Mouse (Mus musculus) hindbrain, embryonic 14.5 days (tissue): ENCODE measurements at regions not wholly inside any gene's neighbourhood (a gene's known extent, or its start where the extent isn't known, plus 50 kb on each side); places are given as distances from the start of the nearest gene placed in this dataset.

Experiments used
- ATAC-seq: fragments of 200-750 bp; cut with Nextera tagmentation; 2 replicates; pipeline ENCODE4 v1.8.0; 2017; ENCODE audit warnings: moderate number of reproducible peaks, mild to moderate bottlenecking, moderate TSS enrichment, moderate library complexity; ENCODE audit not compliant: low FRiP score
- DNase-seq: peaks from one replicate; pipeline ENCODE4 v3.0.0-alpha.2; 2015; ENCODE audit warnings: low spot score
- H3K27ac ChIP-seq: fragments of 300-500 bp; sonication (generic); 2 replicates; pipeline ENCODE4 v1.5.1; 2014; ENCODE audit warnings: mild to moderate bottlenecking, moderate library complexity
- H3K27me3 ChIP-seq: fragments of 300-500 bp; sonication (generic); 2 replicates; pipeline ENCODE4 v1.6.1; 2014; ENCODE audit warnings: mild to moderate bottlenecking, low read length, mixed read lengths; ENCODE audit not compliant: control insufficient read depth, insufficient read depth
- H3K36me3 ChIP-seq: fragments of 300-500 bp; sonication (generic); replicated peaks from 2 replicates; pipeline ENCODE4 v1.6.1; 2014; ENCODE audit not compliant: control insufficient read depth, insufficient read depth
- H3K4me1 ChIP-seq: fragments of 300-500 bp; sonication (generic); replicated peaks from 2 replicates; pipeline ENCODE4 v1.6.1; 2014; ENCODE audit warnings: antibody characterized with exemption, low read length, mixed read lengths; ENCODE audit not compliant: control insufficient read depth, insufficient read depth
- H3K4me2 ChIP-seq: fragments of 300-500 bp; sonication (generic); replicated peaks from 2 replicates; pipeline ENCODE4 v1.6.1; 2014; ENCODE audit warnings: mild to moderate bottlenecking, moderate library complexity
- H3K4me3 ChIP-seq: fragments of 300-500 bp; sonication (generic); replicated peaks from 2 replicates; pipeline ENCODE4 v1.5.1; 2014; ENCODE audit warnings: mild to moderate bottlenecking, low read length
- H3K9ac ChIP-seq: fragments of 300-500 bp; sonication (generic); 2 replicates; pipeline ENCODE4 v1.6.1; 2014
- H3K9me3 ChIP-seq: fragments of 300-500 bp; sonication (generic); 2 replicates; pipeline ENCODE4 v1.6.1; 2016; ENCODE audit warnings: low read length; ENCODE audit not compliant: control insufficient read depth
- WGBS: fragments of 180-500 bp; shearing (Covaris S2); extraction: QIAGEN DNeasy Blood & Tissue Kit; methylation state at CpG from one replicate; pipeline ENCODE4 v1.1.7; 2014; 5-methylcytosine and 5-hydroxymethylcytosine counted together

DNA sequence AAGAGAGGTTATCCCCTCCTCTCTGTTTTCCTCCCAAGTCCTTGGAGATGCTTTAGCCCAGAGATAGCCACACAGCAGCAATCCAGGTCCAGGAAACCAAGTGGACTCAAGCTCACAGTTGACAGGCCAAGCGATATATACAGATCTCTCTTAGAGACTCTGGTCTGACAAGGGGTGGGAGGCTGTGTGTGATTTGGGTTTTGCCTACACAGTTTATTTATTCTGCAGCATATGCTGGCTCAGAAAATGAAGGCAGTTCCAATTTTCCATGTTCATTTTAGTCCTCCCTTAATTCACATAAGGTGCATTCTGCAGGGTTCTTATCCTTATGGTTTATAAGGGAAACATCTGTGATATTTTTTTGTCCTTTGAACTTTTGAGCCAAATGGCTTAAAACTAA, 595.0 kb upstream of the Apob start:
- no peak overlapping the region for H3K4me2 ChIP-seq
- no peaks in the 10 kb centered on the region for H3K36me3 ChIP-seq
- H3K4me1 ChIP-seq, result no peaks in the 10 kb centered on the region
- H3K9me3 ChIP-seq, result no peaks in the 10 kb centered on the region
- H3K9ac ChIP-seq, result no peak overlapping the region
- ATAC-seq, result no peak
- no peak overlapping the region for H3K27ac ChIP-seq
- H3K4me3 ChIP-seq, result no peak overlapping the region
- H3K27me3 ChIP-seq, result no peaks in the 10 kb centered on the region
- no peak for DNase-seq
- WGBS, result 94% methylated on average over 1 of the region's 1 CpGs

DNA sequence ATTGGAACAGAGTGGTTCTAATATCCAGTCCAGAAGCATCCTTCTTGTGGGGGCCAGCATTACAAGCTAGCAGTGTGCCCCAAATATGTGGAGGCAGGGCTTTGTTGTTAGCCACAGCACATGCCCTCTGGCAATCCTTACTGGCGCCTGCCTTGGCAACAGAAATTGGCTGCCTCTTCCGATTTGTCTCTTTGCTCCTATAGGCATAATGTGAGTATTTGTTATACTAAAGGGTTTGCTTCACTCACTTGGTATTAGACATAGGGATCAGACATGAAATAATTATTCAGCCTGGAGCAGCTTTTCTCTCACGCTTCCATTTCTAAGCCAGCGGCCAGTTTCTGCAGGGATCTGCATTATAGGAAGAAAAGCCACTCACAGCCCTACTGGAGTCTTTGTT, 573.6 kb upstream of the Apob start:
- Histone ChIP-seq H3K9ac (no peak overlapping the region), H3K4me2 (no peak overlapping the region), H3K4me1 (no peaks in the 10 kb centered on the region), H3K27me3 (no peaks in the 10 kb centered on the region), H3K27ac (no peak overlapping the region), H3K9me3 (no peaks in the 10 kb centered on the region), H3K36me3 (no peaks in the 10 kb centered on the region), H3K4me3 (no peak overlapping the region)
- DNase-seq, result no peak
- no peak; the same call in 1 of the 2 replicates for ATAC-seq
- WGBS, result 64% methylated on average over 4 of the region's 4 CpGs

DNA sequence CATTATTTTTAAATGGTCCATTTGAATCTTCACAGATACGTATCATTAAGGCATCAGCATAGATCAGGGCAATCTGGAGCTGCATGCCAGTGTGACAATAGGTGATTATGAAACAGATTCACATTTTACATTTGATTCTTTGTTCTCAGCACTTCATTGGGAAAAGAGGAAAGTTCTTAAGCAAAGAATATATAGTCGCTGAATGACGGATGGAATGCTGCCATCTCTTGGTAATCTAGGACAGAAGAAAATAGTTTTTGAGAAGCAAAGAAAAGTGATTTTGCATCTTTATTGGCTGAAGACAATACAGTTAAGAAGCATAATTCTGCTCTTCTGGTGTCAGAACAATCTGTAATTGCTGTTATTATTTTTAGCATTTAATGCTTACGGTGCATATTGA, 565.6 kb upstream of the Apob start:
- Histone ChIP-seq H3K9ac (no peak overlapping the region), H3K4me3 (no peak overlapping the region), H3K27me3 (no peaks in the 10 kb centered on the region), H3K36me3 (no peaks in the 10 kb centered on the region), H3K4me1 (no peaks in the 10 kb centered on the region), H3K9me3 (no peaks in the 10 kb centered on the region), H3K27ac (no peak overlapping the region), H3K4me2 (no peak overlapping the region)
- ATAC-seq (no peak), DNase-seq (no peak)
- WGBS, result 83% methylated on average over 4 of the region's 4 CpGs

DNA sequence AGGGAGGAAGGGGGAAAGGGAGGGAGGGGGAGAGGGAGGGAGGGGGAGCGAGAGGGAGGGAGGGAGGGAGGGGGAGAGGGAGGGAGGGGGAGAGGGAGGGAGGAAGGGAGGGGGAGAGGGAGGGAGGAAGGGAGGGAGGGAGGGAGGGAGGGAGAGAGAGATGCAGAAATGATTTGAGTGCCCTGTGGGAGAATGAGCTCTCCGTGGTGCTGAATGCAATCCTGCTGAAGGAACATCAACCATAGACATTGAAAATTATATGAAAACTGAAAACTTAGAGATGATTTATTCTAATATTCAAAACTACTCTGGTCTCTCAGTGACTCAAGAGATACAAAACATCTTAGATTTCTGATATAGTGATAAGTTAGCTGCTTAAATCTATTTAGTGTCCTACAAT, 557.2 kb upstream of the Apob start:
- Histone ChIP-seq H3K9ac (no peak overlapping the region), H3K9me3 (no peaks in the 10 kb centered on the region), H3K36me3 (no peaks in the 10 kb centered on the region), H3K4me2 (no peak overlapping the region), H3K4me1 (no peaks in the 10 kb centered on the region), H3K27me3 (no peaks in the 10 kb centered on the region), H3K4me3 (no peak overlapping the region), H3K27ac (no peak overlapping the region)
- ATAC-seq (no peak), DNase-seq (no peak)
- WGBS, result 25% methylated on average over 1 of the region's 2 CpGs

DNA sequence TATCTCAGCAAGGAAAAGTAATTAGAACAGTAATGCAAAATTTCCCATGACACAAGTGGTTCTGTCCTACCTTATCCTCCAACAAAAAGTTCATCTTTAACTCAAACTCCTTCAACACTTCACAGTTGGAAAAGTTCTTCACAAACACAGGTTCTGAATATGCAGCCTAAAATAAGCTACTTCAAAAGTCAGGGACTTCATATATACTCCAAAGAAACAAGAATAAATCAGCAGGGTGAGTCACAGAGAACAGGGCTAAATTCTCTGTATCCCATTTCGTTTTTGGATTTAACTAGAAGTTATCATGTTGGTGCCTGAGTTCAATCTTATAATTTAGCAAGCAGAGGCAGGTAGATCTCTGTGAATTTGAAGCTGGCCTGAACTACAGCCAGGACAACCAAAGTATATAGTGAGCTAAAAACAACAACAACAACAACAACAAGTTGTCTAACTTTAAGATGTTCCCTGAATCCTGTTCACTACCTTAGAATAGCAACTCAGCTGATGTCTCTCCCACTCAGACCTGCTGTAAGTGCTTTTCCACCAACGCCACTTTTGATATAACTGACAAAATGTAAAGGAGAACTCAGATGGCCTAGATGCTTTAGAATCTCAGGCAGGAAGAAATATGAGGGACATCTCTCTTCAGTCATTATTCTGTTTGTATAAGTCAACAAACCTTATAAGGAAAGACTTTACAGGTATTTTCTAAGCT, 555.5 kb upstream of the Apob start:
- Histone ChIP-seq H3K9me3 (no peaks in the 10 kb centered on the region), H3K27ac (no peak overlapping the region), H3K9ac (no peak overlapping the region), H3K36me3 (no peaks in the 10 kb centered on the region), H3K4me1 (no peaks in the 10 kb centered on the region), H3K4me3 (no peak overlapping the region), H3K27me3 (no peaks in the 10 kb centered on the region), H3K4me2 (no peak overlapping the region)
- no peak for DNase-seq
- no peak for ATAC-seq
- whole genome bisulfite sequencing, result 67% methylated on average over 2 of the region's 2 CpGs

DNA sequence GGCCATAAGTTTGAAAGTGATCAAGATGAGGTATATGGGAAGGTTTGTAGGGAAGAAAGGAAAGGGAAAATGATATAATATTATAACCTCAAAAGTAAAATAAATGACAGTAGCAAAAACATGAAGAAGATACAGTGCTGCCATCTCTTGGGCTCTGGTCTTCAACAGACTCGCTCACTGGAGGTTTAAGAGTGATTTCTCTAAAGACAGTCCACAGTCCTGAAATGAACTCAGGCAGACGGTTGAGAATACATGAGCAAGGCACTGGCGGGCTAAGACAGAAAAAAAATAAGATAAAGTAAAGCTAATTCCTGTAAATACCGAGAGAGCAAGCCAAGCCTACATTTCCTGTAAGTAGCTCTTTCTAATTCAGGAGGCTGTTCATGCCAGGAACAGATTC, 546.5 kb upstream of the Apob start:
- Histone ChIP-seq H3K27ac (no peak overlapping the region), H3K4me3 (no peak overlapping the region), H3K36me3 (no peaks in the 10 kb centered on the region), H3K27me3 (no peaks in the 10 kb centered on the region), H3K4me2 (no peak overlapping the region), H3K9me3 (no peaks in the 10 kb centered on the region), H3K4me1 (no peaks in the 10 kb centered on the region), H3K9ac (no peak overlapping the region)
- WGBS, result 79% methylated on average over 4 of the region's 4 CpGs
- no peak for ATAC-seq
- no peak for DNase-seq

DNA sequence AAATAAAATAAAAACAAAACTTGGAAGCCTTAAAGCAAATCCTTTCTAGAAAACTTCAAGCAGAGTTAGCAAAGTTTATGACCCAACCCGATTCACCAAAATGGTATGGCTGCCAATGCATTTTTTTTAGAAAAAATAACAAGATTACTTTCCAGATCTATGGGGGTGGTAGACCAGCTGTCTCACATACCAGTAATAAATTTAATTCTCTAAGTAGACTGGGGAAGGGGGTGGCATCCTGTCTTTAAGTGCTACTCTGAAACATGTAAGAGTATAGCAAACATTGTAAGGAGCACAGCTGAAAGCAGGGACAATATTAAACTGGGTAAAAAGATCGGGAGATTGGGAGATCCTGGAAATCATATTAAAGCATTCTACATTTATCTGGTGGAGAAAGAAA, 532.2 kb upstream of the Apob start:
- Histone ChIP-seq H3K9ac (no peak overlapping the region), H3K4me3 (no peak overlapping the region), H3K4me2 (no peak overlapping the region), H3K27ac (no peak overlapping the region), H3K27me3 (no peaks in the 10 kb centered on the region), H3K4me1 (no peaks in the 10 kb centered on the region), H3K9me3 (no peaks in the 10 kb centered on the region), H3K36me3 (no peaks in the 10 kb centered on the region)
- no peak for DNase-seq
- WGBS, result 89% methylated on average over 2 of the region's 2 CpGs
- no peak for ATAC-seq

DNA sequence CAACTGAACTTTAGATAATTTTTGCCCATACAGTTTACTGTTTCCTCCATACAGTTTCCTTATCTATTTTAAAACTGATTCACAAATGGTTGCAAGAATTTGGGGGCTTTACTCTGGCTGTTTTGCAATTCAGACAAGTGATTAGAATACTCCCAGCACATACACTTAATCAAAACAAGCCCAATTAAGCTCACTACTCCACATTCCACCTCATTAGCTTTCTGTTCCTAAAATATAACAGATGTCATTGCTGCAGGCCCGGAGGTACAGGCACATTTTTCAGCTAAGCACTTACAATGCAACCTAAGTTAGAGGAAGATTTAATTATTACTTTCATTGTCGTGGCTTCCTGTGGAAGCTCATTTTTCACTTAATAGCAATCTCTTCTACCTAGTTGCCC, 526.9 kb upstream of the Apob start:
- whole genome bisulfite sequencing, result 49% methylated on average over 2 of the region's 2 CpGs
- peak; percentile 29 for DNase-seq

DNA sequence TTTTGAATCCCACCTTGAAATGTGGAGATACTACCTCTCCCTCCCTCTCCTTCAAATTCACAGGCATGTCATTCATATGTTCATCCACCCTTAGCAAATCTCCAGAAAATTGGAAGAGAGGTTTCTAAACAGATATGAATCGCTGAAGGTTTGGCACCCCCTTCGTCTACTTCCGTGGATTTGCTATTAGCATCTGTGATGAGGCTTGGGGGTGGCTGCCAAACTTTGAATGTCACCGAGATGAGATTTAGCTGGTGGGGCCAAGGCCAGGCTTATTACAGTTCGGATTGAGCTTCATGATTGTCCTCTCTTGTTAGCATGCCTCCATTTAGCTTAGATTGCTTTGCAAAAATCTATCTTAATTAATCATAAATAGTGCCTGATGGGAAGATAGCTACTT, 520.4 kb upstream of the Apob start:
- Histone ChIP-seq H3K9me3 (no peaks in the 10 kb centered on the region), H3K27me3 (no peaks in the 10 kb centered on the region), H3K9ac (no peak overlapping the region), H3K4me1 (no peaks in the 10 kb centered on the region), H3K4me3 (no peak overlapping the region), H3K27ac (no peak overlapping the region), H3K4me2 (no peak overlapping the region), H3K36me3 (no peaks in the 10 kb centered on the region)
- WGBS, result 81% methylated on average over 5 of the region's 5 CpGs
- ATAC-seq, result no peak
- DNase-seq, result no peak

More for the DNA sequence above, 526.9 kb upstream of the Apob start:
- Histone ChIP-seq H3K27ac (no peak overlapping the region), H3K27me3 (no peaks in the 10 kb centered on the region), H3K4me1 (no peaks in the 10 kb centered on the region), H3K4me2 (no peak overlapping the region), H3K9me3 (no peaks in the 10 kb centered on the region), H3K4me3 (no peak overlapping the region), H3K9ac (no peak overlapping the region), H3K36me3 (no peaks in the 10 kb centered on the region)
- no peak for ATAC-seq

DNA sequence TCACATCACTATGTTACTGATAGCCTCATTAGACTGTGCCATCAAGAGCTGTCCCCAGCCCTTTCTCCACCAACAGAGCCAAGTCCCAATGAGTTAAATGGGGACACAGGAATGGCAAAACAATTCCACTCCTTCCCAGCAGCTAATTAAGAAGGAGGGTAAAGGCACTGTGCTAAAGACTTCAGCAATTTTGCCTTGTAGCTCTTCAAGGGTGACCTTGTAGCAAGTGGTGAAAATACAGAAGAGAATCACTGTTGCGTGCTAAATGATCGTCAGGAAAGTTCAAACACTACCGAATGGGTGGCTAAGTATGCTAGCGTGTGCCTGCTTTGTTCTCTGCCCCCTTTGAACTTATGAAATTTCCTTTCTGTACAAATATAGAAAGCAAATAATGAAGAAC, 519.9 kb upstream of the Apob start:
- ATAC-seq (no peak), DNase-seq (no peak)
- H3K27ac ChIP-seq, result no peak overlapping the region
- H3K9ac ChIP-seq, result no peak overlapping the region
- no peak overlapping the region for H3K4me3 ChIP-seq
- no peaks in the 10 kb centered on the region for H3K27me3 ChIP-seq
- no peaks in the 10 kb centered on the region for H3K9me3 ChIP-seq
- H3K4me1 ChIP-seq, result no peaks in the 10 kb centered on the region
- WGBS, result 75% methylated on average over 4 of the region's 4 CpGs
- H3K36me3 ChIP-seq, result no peaks in the 10 kb centered on the region
- no peak overlapping the region for H3K4me2 ChIP-seq
